Mouse (Mus musculus) embryonic facial prominence, embryonic 13.5 days (tissue): ENCODE measurements around the gene Fank1. TPM values are rescaled to one million over a fixed set of nuclear protein-coding genes. Genes with fewer than 3 reads are reported as not detected.

Experiments
- ATAC-seq: fragments of 200-750 bp; cut with Nextera tagmentation; 2 replicates; pipeline ENCODE4 v1.8.0; 2017; ENCODE audit warnings: low read depth; ENCODE audit not compliant: insufficient number of reproducible peaks, insufficient read depth, low FRiP score, low TSS enrichment
- H3K27ac ChIP-seq: fragments of 300-500 bp; sonication (generic); 2 replicates; pipeline ENCODE4 v1.5.1; 2015; ENCODE audit warnings: moderate library complexity, mild to moderate bottlenecking, inconsistent platforms
- H3K27me3 ChIP-seq: fragments of 300-500 bp; sonication (generic); 2 replicates; pipeline ENCODE4 v1.6.1; 2015; ENCODE audit warnings: mild to moderate bottlenecking, inconsistent platforms
- H3K36me3 ChIP-seq: fragments of 300-500 bp; sonication (generic); 2 replicates; pipeline ENCODE4 v1.6.1; 2015; ENCODE audit warnings: mild to moderate bottlenecking, inconsistent platforms
- H3K4me1 ChIP-seq: fragments of 300-500 bp; sonication (generic); 2 replicates; pipeline ENCODE4 v1.6.1; 2015; ENCODE audit warnings: inconsistent platforms
- H3K4me2 ChIP-seq: fragments of 300-500 bp; sonication (generic); 2 replicates; pipeline ENCODE4 v1.6.1; 2015; ENCODE audit warnings: moderate library complexity, mild to moderate bottlenecking, inconsistent platforms
- H3K4me3 ChIP-seq: fragments of 300-500 bp; sonication (generic); 2 replicates; pipeline ENCODE4 v1.5.1; 2015; ENCODE audit warnings: mild to moderate bottlenecking, inconsistent platforms
- H3K9ac ChIP-seq: fragments of 300-500 bp; sonication (generic); 2 replicates; pipeline ENCODE4 v1.6.1; 2015; ENCODE audit warnings: mild to moderate bottlenecking, inconsistent platforms
- H3K9me3 ChIP-seq: fragments of 300-500 bp; sonication (generic); 2 replicates; pipeline ENCODE4 v1.6.1; 2016; ENCODE audit warnings: inconsistent platforms
- WGBS: fragments of 180-500 bp; shearing (Covaris S2); methylation state at CpG from one replicate; pipeline ENCODE4 v1.1.7; 2015; ENCODE audit warnings: mixed read lengths; 5-methylcytosine and 5-hydroxymethylcytosine counted together
- polyA plus RNA-seq: library from polyadenylated mRNA; unstranded; fragments of >200 nt; fragmentation: Nextera tagmentation; extraction: Ambion mirVana; gene quantifications from 2 replicates; pipeline ENCODE4 v1.2.1, GENCODE M21; 2015

Fank1 gene
- polyA plus RNA-seq, result 0.20 and 1.2 TPM in 2 replicates

DNA sequence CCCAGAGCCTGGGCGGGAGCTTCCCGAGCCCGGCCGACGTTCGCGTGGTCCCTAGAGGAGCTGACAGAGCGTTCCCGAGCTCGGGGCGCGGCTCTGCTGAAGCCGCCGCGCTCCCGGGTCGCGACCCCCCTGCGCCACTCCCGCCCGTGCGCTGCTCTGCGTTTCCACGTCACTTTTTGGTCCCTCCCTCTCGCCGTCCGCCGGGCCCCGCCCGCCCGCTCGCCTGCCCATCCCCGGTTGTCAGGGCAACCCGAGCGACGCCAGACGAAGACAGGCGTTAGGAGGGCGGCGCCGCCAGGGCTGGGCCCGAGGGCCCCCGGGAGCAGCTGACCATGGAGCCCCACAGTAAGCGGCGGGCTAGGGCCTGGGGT is at the start of gene Fank1:
Gene Fank1, plus strand, starts transcription at position 236 of the 371 bp plus-strand sequence.
- WGBS, result under 1% methylated on average over 45 of the region's 45 CpGs
- H3K4me2 ChIP-seq, result peak within 1 kb of the TSS; percentile 76
- no peaks in the 10 kb centered on the region for H3K9me3 ChIP-seq
- no peaks in the 10 kb centered on the region for H3K36me3 ChIP-seq
- H3K4me1 ChIP-seq, result peaks cover 13% of the 10 kb centered on the region
- peaks cover 10% of the 10 kb centered on the region; the same call in 1 of the 2 replicates for H3K27me3 ChIP-seq
- H3K4me3 ChIP-seq, result peak within 1 kb of the TSS; percentile 79
- H3K9ac ChIP-seq, result peak within 1 kb of the TSS; percentile 78
- peak; percentile 92 for ATAC-seq
- no peak within 1 kb of the TSS for H3K27ac ChIP-seq

GRCm38 (mm10) chr7:133727027-133727426 is 49.6 kb upstream of the Fank1 start:
- no peak overlapping the region for H3K4me2 ChIP-seq
- peaks cover 23% of the 10 kb centered on the region for H3K36me3 ChIP-seq
- H3K9me3 ChIP-seq, result no peaks in the 10 kb centered on the region
- no peaks in the 10 kb centered on the region for H3K27me3 ChIP-seq
- no peak overlapping the region for H3K9ac ChIP-seq
- no peak overlapping the region for H3K4me3 ChIP-seq
- no peaks in the 10 kb centered on the region for H3K4me1 ChIP-seq
- WGBS, result 78% methylated on average over 6 of the region's 6 CpGs
- ATAC-seq, result no peak
- H3K27ac ChIP-seq, result no peak overlapping the region

DNA sequence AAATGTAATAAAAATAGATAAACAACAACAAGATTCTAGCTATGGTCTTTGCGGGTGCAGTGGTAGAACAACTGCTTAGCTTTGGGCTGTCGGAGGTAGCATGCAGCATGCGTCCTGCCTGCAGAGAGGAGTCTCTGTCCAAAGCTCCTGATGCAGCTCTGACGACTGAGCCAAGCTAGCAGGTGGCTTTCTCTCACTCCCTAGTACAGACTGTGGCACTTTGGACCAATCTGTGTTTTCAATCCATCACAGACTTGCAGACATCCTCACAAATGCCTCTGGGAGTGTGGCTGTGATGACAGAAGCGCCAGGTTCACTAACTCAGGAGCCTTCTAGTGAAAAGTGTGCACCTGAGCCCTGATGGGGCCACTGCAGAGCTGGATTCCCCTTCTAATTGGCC is 47.3 kb upstream of the Fank1 start:
- H3K4me1 ChIP-seq, result no peaks in the 10 kb centered on the region
- no peak overlapping the region for H3K27ac ChIP-seq
- peaks cover 15% of the 10 kb centered on the region for H3K36me3 ChIP-seq
- H3K9me3 ChIP-seq, result no peaks in the 10 kb centered on the region
- no peaks in the 10 kb centered on the region for H3K27me3 ChIP-seq
- no peak overlapping the region for H3K4me3 ChIP-seq
- 72% methylated on average over 5 of the region's 5 CpGs for WGBS
- no peak overlapping the region for H3K4me2 ChIP-seq
- no peak for ATAC-seq
- H3K9ac ChIP-seq, result no peak overlapping the region

- Histone ChIP-seq H3K4me1 (no peaks in the 10 kb centered on the region), H3K4me3 (no peak overlapping the region), H3K4me2 (no peak overlapping the region), H3K9ac (no peak overlapping the region), H3K9me3 (no peaks in the 10 kb centered on the region), H3K27me3 (no peaks in the 10 kb centered on the region), H3K36me3 (peaks cover 13% of the 10 kb centered on the region), H3K27ac (no peak overlapping the region)
- 81% methylated on average over 11 of the region's 11 CpGs for WGBS
- ATAC-seq, result no peak
These were observed 46.1 kb upstream of the Fank1 start for GRCm38 (mm10) chr7:133730324-133731191.

GRCm38 (mm10) chr7:133731971-133732645 is 44.6 kb upstream of the Fank1 start:
- H3K27ac ChIP-seq, result no peak overlapping the region
- no peak overlapping the region for H3K4me3 ChIP-seq
- no peak for ATAC-seq
- peaks cover 13% of the 10 kb centered on the region for H3K36me3 ChIP-seq
- H3K4me2 ChIP-seq, result no peak overlapping the region
- H3K4me1 ChIP-seq, result no peaks in the 10 kb centered on the region
- 73% methylated on average over 4 of the region's 4 CpGs for WGBS
- H3K9me3 ChIP-seq, result no peaks in the 10 kb centered on the region
- H3K9ac ChIP-seq, result no peak overlapping the region
- no peaks in the 10 kb centered on the region for H3K27me3 ChIP-seq

- Histone ChIP-seq H3K27ac (no peak overlapping the region), H3K9ac (no peak overlapping the region), H3K36me3 (peaks cover 12% of the 10 kb centered on the region), H3K9me3 (no peaks in the 10 kb centered on the region), H3K4me1 (no peaks in the 10 kb centered on the region), H3K4me3 (no peak overlapping the region), H3K4me2 (no peak overlapping the region), H3K27me3 (no peaks in the 10 kb centered on the region)
- WGBS, result 87% methylated on average over 7 of the region's 7 CpGs
- no peak for ATAC-seq
These were observed 36.1 kb upstream of the Fank1 start for GRCm38 (mm10) chr7:133740558-133740957.

GRCm38 (mm10) chr7:133742530-133743325 is 33.9 kb upstream of the Fank1 start:
- Histone ChIP-seq H3K27me3 (no peaks in the 10 kb centered on the region), H3K36me3 (peaks cover 18% of the 10 kb centered on the region), H3K4me2 (no peak overlapping the region), H3K9ac (no peak overlapping the region), H3K4me1 (no peaks in the 10 kb centered on the region), H3K9me3 (no peaks in the 10 kb centered on the region), H3K27ac (no peak overlapping the region), H3K4me3 (no peak overlapping the region)
- 92% methylated on average over 12 of the region's 12 CpGs for whole genome bisulfite sequencing
- ATAC-seq, result no peak

DNA sequence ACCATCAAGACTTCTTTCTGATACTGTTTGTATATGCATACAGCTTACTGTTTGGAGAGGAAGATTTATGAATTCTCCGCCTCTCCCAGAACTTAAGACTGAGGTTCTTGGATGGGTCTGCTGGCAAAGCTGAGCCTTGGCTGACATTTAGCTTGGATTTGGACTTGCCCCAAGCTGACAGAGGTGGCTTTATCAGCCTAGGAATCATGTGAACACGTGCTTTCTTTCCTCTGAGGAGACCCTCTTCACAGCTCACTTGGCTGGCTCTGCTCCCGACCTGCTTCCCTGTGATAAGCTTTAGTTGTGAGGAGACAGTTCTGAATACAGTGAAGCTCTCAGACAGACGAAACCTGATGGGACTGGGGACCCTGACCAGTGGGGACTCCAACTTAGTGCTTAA is 33.0 kb upstream of the Fank1 start:
- no peak overlapping the region for H3K27ac ChIP-seq
- no peak overlapping the region for H3K4me3 ChIP-seq
- no peaks in the 10 kb centered on the region for H3K9me3 ChIP-seq
- 75% methylated on average over 4 of the region's 4 CpGs for WGBS
- H3K27me3 ChIP-seq, result no peaks in the 10 kb centered on the region
- no peaks in the 10 kb centered on the region for H3K4me1 ChIP-seq
- H3K4me2 ChIP-seq, result no peak overlapping the region
- H3K36me3 ChIP-seq, result peaks cover 23% of the 10 kb centered on the region
- no peak for ATAC-seq
- H3K9ac ChIP-seq, result no peak overlapping the region

GRCm38 (mm10) chr7:133744209-133744608 is 32.5 kb upstream of the Fank1 start:
- WGBS, result 76% methylated on average over 1 of the region's 1 CpGs
- H3K27me3 ChIP-seq, result no peaks in the 10 kb centered on the region
- H3K27ac ChIP-seq, result no peak overlapping the region
- H3K4me2 ChIP-seq, result no peak overlapping the region
- no peak for ATAC-seq
- no peak overlapping the region for H3K9ac ChIP-seq
- no peaks in the 10 kb centered on the region for H3K9me3 ChIP-seq
- H3K36me3 ChIP-seq, result peaks cover 23% of the 10 kb centered on the region
- no peak overlapping the region for H3K4me3 ChIP-seq
- H3K4me1 ChIP-seq, result no peaks in the 10 kb centered on the region

DNA sequence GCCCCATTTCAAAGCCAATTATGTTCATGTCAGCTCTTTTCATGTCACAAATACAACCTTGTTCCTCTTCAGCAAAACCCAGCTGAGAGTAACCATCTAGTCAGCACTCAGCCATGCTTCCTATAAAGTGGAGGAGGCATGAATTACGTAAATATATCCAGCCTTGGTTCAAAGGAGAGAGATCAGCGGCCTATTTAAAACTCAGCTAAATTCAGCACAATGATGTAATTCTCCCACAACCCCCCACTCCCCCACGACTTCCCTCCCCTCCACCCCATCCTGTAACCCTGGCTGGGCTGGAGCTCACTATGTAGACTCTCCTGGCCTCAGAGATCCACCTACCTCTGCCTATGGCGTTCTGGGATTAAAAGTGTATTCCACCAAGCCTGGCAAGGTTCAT is 32.0 kb upstream of the Fank1 start:
- no peak overlapping the region for H3K27ac ChIP-seq
- no peak overlapping the region for H3K9ac ChIP-seq
- H3K27me3 ChIP-seq, result no peaks in the 10 kb centered on the region
- no peak overlapping the region for H3K4me3 ChIP-seq
- no peak for ATAC-seq
- H3K4me2 ChIP-seq, result no peak overlapping the region
- WGBS, result 42% methylated on average over 4 of the region's 4 CpGs
- H3K36me3 ChIP-seq, result peaks cover 23% of the 10 kb centered on the region
- no peaks in the 10 kb centered on the region for H3K4me1 ChIP-seq
- no peaks in the 10 kb centered on the region for H3K9me3 ChIP-seq

DNA sequence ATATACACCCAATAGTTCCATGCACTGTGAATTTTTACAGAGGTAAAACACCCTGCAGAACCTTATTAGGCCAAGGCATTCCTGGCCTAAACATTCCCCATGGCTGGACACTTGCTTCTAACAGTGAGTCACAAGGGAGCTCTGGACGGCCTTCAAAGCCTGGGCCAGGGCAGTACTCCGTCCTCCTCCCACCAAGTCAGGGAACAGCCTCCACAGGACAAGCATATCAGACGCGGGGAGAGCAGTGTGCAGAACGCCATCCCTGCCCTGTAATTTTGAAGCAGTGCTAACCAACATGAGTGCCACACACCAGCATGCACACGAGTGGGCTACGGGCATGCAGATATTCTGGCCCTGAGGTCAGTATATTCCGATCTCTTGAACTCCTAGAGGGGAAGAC is 29.3 kb upstream of the Fank1 start:
- Histone ChIP-seq H3K4me1 (no peaks in the 10 kb centered on the region), H3K27ac (no peak overlapping the region), H3K27me3 (no peaks in the 10 kb centered on the region), H3K4me3 (no peak overlapping the region), H3K36me3 (peaks cover 11% of the 10 kb centered on the region), H3K4me2 (no peak overlapping the region), H3K9me3 (no peaks in the 10 kb centered on the region), H3K9ac (no peak overlapping the region)
- 81% methylated on average over 8 of the region's 8 CpGs for WGBS
- ATAC-seq, result no peak
